Mouse (Mus musculus) neutrophil, adult 59 days (primary cell): ENCODE data around the gene Slitrk3. TPM values are rescaled to one million over a fixed set of nuclear protein-coding genes. Genes with fewer than 3 reads are reported as not detected.

Source experiments
- total RNA-seq, 2 experiments: library from RNA; stranded (reverse); gene quantifications; 1 replicate in 1 of 2; 2 replicates in 1 of 2; pipeline ENCODE4 v1.2.4; 2023

The Slitrk3 gene
- total RNA-seq, result not detected

GRCm38 (mm10) chr3:73057197-73057811 lies at the start of gene Slitrk3:
Gene Slitrk3, minus strand, starts transcription at chr3:73057803.

Other genes with a start within 250 kb of the Slitrk3 start
- not detected for gene Sis, start 89.9 kb downstream of the Slitrk3 start, total RNA-seq